Mouse (Mus musculus): Measurements from ENCODE around the gene Rprd2. TPM values are rescaled to one million over a fixed set of nuclear protein-coding genes. Genes with fewer than 3 reads are reported as not detected.

Gene Rprd2
- polyA plus RNA-seq, 3 experiments from 2014 or later: 22.7 to 35.5 (median 27.1) TPM

- ATAC-seq: no peak
Measured at GRCm38 (mm10) chr3:95734092-95734702, 84.5 kb downstream of the Rprd2 start.

- ATAC-seq: no peak
Measured at GRCm38 (mm10) chr3:95732744-95733521, 85.7 kb downstream of the Rprd2 start.

DNA sequence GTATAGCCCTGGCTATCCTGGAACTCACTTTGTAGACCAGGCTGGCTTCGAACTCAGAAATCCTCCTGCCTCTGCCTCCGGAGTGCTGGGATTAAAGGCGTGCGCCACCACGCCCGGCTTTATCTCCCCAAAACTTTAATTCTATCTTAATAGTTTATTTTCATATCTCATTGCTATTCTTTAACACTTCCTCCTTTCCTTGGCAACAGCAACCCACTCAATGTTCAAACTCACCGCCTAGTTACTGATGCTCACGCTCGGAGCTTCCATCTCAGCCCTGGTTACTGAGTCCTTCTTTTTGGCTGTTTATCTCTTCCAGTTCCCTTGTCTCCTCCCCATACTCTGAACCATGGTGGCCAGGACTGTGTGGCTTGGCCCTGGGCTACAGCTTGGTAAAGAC lies 86.4 kb downstream of the Rprd2 start:
- ATAC-seq: no peak

DNA sequence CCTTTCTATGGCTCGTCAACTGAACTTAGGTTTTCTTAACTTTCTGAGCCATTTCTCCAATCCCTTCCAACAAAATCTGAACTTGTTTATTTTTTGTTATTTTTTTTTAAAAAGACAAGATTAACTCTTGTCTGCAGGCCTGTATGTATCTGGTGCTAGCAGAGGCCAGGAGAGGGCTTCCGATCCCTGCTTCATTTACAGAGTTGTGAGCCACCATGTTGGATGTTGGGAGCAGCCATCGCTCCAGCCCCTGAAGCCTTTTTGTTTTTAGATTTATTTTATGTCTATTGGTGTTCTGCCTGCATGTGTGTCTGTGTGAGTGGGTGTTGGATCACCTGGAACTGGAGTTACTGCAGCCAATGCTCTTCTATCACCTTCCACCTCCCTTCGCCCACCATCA lies 86.9 kb downstream of the Rprd2 start:
- no peak for ATAC-seq

- no peak for ATAC-seq
Measured at GRCm38 (mm10) chr3:95730431-95730830, 88.2 kb downstream of the Rprd2 start.

DNA sequence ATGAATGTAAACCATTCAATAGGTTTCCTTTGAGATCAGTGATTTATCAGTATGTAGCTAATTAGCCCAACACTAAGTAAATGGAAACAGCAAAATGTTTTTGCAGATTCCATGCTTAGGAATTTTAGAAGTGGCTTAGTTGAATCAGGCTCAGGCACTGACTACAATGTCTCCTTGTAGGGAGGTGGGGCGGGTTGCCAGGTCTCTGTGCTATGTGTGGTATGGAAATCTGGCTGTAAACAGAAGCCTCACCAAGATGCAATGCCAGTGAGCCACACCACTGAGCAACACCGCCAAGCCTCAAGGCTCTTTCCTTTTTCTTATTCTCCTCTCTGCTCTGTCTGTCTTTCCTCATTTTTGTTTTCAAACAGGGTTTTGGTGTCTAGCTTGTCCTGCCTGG lies 89.8 kb downstream of the Rprd2 start:
- ATAC-seq: no peak

DNA sequence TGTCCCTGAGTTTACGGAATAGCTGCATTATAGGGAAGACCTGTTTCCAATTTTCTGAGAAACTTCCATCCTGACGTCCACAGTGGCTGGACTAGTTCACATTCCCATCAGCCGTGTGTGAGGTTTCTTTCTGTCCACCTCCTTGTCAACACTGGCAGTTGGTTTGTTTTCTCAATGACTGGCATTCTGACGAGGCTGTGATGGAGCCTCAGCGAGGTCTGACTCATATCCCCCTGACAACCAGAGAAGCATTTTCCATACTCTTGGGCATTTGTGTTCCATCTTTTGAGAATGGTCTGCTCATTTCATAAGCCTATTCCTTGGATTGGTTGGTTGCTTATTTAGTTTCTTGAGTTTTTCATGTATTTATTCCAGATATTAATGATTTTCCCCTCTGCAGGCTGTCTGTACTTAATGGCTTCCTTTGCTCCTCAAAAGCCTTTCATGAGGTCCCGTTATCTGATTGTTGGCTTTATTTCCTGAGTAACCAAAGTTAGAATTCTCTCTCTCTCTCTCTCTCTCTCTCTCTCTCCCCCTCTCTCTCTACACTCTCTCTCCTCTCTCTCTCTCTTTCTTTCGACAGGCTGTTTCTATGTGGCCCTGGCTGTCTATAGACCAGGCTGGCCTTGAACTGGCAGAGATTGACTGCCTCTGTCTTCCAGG lies 91.8 kb downstream of the Rprd2 start:
- no peak for ATAC-seq

GRCm38 (mm10) chr3:95725863-95726262 lies 92.8 kb downstream of the Rprd2 start:
- no peak for ATAC-seq

DNA sequence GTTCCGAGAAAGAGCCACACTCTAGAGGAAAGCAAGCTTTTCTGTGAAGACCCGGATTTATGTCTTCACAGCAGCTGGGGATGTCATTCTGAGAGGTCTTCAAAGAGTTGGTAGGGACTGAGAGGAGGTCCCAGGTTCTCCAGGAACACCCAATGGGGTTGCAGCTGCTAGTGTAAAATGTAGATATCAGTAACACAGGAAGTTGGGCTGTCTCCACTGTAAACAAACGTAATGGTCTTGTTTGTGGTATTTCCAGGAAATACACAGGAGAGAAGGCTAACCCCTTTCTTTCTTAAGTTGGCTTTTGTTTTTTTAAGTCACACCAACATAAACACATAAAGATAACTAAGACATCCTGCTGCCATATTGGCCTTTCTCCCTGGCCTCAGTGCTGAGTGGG lies 96.3 kb downstream of the Rprd2 start:
- peak; percentile 90 for ATAC-seq

DNA sequence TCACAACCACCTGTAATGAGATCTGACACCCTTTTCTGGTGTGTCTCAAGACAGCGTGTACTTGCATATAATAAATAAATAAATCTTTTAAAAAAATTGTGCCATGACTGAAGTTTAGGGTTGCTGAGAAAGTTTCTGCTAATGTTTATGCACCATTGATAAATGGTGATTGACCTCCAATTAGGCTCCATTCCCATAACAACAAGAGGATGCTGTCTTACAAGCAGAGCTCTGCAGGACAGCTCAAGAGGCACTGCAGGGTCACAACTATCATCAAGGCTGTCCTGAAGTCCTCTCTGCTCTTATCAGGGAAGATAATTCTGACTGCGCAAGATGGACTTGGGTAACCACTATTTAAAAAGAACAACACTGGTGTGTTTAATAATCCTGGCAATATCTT lies 100.5 kb downstream of the Rprd2 start:
- no peak for ATAC-seq

DNA sequence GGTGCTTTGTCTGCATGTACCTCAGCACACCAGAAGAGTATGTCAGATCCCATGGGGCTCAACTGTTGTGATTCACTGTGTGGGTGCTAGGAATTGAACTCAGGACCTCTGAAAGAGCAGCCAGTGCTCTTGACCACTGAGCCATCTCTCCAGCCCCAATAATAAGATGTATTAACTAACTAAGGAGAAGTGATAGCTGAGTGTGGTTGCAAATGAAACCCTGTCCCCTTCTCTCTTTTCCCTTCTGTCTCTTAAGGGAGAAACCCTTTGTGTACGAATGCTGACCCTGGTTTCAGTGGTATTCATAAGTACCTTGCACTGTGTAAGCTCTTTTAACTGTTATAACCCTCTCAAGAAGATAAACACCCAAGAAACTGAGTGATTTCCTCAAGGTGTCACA lies 102.6 kb downstream of the Rprd2 start:
- no peak for ATAC-seq

Other genes starting within 250 kb of the Rprd2 start
- 10 to 100 TPM; 28.1 to 37.0 (median 31.5) TPM for gene Golph3l, start 229.9 kb downstream of the Rprd2 start, polyA plus RNA-seq (2017; shearing (Covaris generic))
- 10 to 100 TPM; 68.7 to 89.9 (median 76.3) TPM for gene Ensa, start 193.9 kb downstream of the Rprd2 start, polyA plus RNA-seq (2017; shearing (Covaris generic))
- 10 to 100 TPM; 50.5 to 86.1 (median 61.6) TPM for gene Mcl1, start 160.1 kb downstream of the Rprd2 start, polyA plus RNA-seq (2017; shearing (Covaris generic))
- 1 to 10 TPM; 2.0 to 4.6 (median 2.2) TPM for gene Adamtsl4, start 130.9 kb downstream of the Rprd2 start, polyA plus RNA-seq (2017; shearing (Covaris generic))
- 100 to 1,000 TPM in 1 of 3 experiments, 10 to 100 TPM in 2; 30.0 to 103 (median 70.1) TPM for gene Ecm1, start 79.3 kb downstream of the Rprd2 start, polyA plus RNA-seq (2017; shearing (Covaris generic))
- gene Tars2, start 58.7 kb downstream of the Rprd2 start, polyA plus RNA-seq (2017; shearing (Covaris generic)): 10 to 100 TPM; 47.7 to 80.0 (median 79.5) TPM
- gene Prpf3, start 37.0 kb upstream of the Rprd2 start, polyA plus RNA-seq (2017; shearing (Covaris generic)): 10 to 100 TPM; 46.9 to 48.5 (median 48.3) TPM
- gene Mrps21, start 52.7 kb upstream of the Rprd2 start, polyA plus RNA-seq (2017; shearing (Covaris generic)): 100 to 1,000 TPM; 281 to 394 (median 321) TPM
- 10 to 100 TPM in 1 of 3 experiments, 1 to 10 TPM in 2; 2.3 to 11.8 (median 6.6) TPM for gene Ciart, start 63.4 kb upstream of the Rprd2 start, polyA plus RNA-seq (2017; shearing (Covaris generic))
- gene BC028528, start 73.1 kb upstream of the Rprd2 start, polyA plus RNA-seq (2017; shearing (Covaris generic)): 1 to 10 TPM in 1 of 3 experiments, under 1 TPM in 1, not detected in 1; 0.83 to 1.5 TPM
- 10 to 100 TPM; 17.9 to 46.2 (median 27.0) TPM for gene Aph1a, start 75.1 kb upstream of the Rprd2 start, polyA plus RNA-seq (2017; shearing (Covaris generic))
- not detected for gene Car14, start 85.8 kb upstream of the Rprd2 start, polyA plus RNA-seq (2017; shearing (Covaris generic))
- 100 to 1,000 TPM; 164 to 282 (median 210) TPM for gene Anp32e, start 110.4 kb upstream of the Rprd2 start, polyA plus RNA-seq (2017; shearing (Covaris generic))
- 10 to 100 TPM; 10.3 to 27.1 (median 15.9) TPM for gene Plekho1, start 177.1 kb upstream of the Rprd2 start, polyA plus RNA-seq (2017; shearing (Covaris generic))
- gene Vps45, start 239.6 kb upstream of the Rprd2 start, polyA plus RNA-seq (2017; shearing (Covaris generic)): 10 to 100 TPM; 21.2 to 23.9 (median 23.9) TPM